Mouse (Mus musculus) spleen, adult 2 months (tissue): ENCODE results near the gene Ctsf.

Source experiments
- CTCF ChIP-seq: fragments of 200-500 bp; IDR thresholded peaks from 2 replicates; pipeline ENCODE4 v1.5.1; 2011; ENCODE audit warnings: mild to moderate bottlenecking, inconsistent platforms; ENCODE audit not compliant: insufficient read depth, insufficient read length, insufficient replicate concordance; ENCODE audit errors: extremely low read depth
- POLR2A ChIP-seq: fragments of 200-500 bp; IDR thresholded peaks from 2 replicates; pipeline ENCODE4 v1.6.1; 2011; ENCODE audit warnings: low read depth, low read length, inconsistent platforms

GRCm38 (mm10) chr19:4833977-4834376, 21.0 kb upstream of the Ctsf start:
- TF ChIP-seq CTCF (no peak), POLR2A (no peak)
